Mouse (Mus musculus) kidney, adult 9 months (tissue): Measurements from ENCODE around the gene Nxnl1.

Experiments used
- DNase-seq: peaks from one replicate; pipeline ENCODE4 v3.0.0; 2022

Nxnl1 gene

GRCm38 (mm10) chr8:71511644-71512043, 54.8 kb downstream of the Nxnl1 start, which contains the start of gene Plvap:
Gene Plvap (minus strand): TSS chr8:71511752.
- peak; percentile 60 for DNase-seq
